Mouse (Mus musculus) ES-Bruce4 (cell line): ENCODE results near the gene Ptpn14.

Experiments used
- CTCF ChIP-seq: IDR thresholded peaks from one replicate; pipeline ENCODE4 v1.8.1; 2011; ENCODE audit warnings: low read depth, low read length
- POLR2A ChIP-seq: IDR thresholded peaks from one replicate; pipeline ENCODE4 v1.8.1; 2011; ENCODE audit warnings: low read length; ENCODE audit not compliant: insufficient read depth

DNA sequence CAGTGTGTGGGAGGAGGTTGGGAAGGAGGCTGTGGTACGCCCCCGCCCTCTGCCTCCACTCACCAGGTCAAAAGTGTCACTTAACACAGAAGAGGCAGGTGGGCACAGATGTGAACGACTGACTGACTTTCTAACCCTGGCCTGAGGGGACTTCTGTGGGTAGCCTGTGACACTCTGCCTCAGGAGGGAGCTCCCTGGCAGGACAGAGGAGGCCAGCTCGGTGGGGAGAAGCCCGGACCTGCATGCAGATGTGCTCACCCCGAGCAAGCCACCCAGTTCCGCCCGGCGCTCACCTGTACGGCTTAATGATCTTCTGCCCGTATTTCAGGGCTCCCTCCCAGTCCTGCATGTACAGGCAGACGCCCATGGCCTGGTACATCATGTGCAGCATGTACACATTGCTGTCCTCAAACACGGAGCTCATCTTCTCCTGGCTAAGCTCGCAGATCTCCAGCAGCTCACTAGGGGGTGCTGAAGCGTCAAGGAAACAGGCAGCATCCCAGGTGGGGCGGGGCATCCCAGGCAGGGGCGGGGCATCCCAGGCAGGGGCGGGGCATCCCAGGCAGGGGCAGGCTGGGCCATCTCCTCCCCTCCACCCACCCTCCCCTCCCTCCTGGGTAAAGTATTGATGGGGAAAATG lies 155.6 kb downstream of the Ptpn14 start:
- TF ChIP-seq POLR2A, result no peak
- peak; percentile 74 for TF ChIP-seq CTCF
